Mouse (Mus musculus) frontal cortex, postnatal 10 days (tissue): ENCODE measurements around the gene Edem3.

Experiments used
- DNase-seq, 2 experiments: peaks; one replicate each; pipeline ENCODE4 v3.0.0; 2022; ENCODE audit warnings: low spot score in 2 of 2, mixed read lengths in 1 of 2

Gene Edem3

DNA sequence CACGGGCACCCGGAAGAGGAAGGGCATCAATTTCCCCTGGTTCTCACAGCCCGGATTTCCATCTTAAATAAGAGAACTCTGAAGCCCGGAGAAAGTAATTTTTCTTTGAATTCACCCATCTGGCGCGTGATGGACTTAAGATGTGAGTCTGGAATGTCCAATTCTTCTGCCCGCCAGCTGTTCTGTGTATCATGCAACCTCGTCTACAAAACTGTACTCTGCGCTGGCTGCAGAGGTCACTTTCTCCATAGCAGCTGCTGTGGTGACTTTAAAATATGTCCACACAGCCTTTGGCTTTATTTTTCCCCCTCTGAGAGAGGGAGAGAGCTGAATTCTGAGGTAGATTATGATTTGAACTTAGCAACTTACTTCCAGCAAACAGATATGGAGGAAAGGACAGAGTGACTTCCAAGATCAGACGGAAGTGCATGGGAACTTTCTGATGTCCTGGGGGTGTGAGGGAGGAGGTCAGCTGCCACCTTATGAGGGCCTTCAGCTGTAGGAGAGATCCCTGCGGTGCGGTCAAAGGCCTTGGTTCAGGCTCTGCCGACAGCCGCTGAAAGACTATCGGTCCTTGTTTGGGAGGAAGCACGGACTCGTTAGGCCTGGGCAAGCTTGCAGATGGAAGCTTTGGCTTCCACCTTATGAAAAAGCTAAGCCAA, 108.1 kb downstream of the Edem3 start:
- no peak for DNase-seq

DNA sequence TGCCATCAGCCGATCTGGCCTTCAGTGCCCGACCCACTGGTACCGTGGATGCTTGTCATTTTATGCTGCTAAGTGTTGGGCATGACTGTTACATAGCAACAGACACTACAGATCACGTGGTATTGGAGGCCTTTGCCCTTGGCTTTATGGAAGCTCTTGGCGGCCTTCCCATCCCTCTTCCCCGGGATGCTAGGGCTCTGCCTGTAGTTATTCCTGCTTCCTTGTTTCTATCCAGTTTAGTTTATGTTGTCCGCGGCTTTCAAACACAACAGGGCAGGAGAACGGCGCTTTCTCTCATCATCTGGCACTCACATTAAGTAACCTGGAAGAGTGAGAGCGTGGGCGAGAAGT, 108.6 kb downstream of the Edem3 start:
- no peak for DNase-seq

DNA sequence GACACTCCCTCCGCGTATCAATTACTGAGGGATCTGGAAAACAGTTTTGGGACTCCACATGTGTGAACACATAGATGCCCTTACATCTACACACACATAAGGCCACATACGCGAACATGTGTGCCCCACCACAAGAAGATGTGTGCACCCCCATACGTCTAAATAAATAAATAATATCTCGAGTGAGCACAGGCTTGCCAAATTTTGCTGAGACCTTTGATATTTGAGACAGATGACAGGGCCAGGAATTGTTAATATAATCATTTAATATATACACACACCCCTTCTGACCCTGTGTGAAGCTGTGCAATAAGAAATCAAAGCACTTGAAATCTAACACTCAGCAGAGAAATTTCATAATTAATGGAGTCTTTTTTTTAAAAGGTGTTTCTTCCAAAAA, 109.2 kb downstream of the Edem3 start:
- DNase-seq: no peak
